Mouse (Mus musculus) midbrain, embryonic 12.5 days (tissue): ENCODE data around the gene Zfp646. TPM values are rescaled to one million over a fixed set of nuclear protein-coding genes. Genes with fewer than 3 reads are reported as not detected.
"Not testable (repeated sequence)": the region's sequence is repeated elsewhere in the genome, so short reads cannot be mapped to it uniquely, and the experiment has no call there.

Source experiments
- ATAC-seq: fragments of 200-750 bp; cut with Nextera tagmentation; 2 replicates; pipeline ENCODE4 v1.8.0; 2017; ENCODE audit warnings: low read depth, moderate TSS enrichment, moderate library complexity; ENCODE audit not compliant: low FRiP score
- H3K27ac ChIP-seq: fragments of 300-500 bp; sonication (generic); replicated peaks from 2 replicates; pipeline ENCODE4 v1.5.1; 2016; ENCODE audit warnings: mild to moderate bottlenecking
- H3K27me3 ChIP-seq: fragments of 300-500 bp; sonication (generic); 2 replicates; pipeline ENCODE4 v1.6.1; 2016; ENCODE audit warnings: mild to moderate bottlenecking
- H3K36me3 ChIP-seq: fragments of 300-500 bp; sonication (generic); 2 replicates; pipeline ENCODE4 v1.6.1; 2016
- H3K4me1 ChIP-seq: fragments of 300-500 bp; sonication (generic); 2 replicates; pipeline ENCODE4 v1.6.1; 2016
- H3K4me2 ChIP-seq: fragments of 300-500 bp; sonication (generic); replicated peaks from 2 replicates; pipeline ENCODE4 v1.6.1; 2016; ENCODE audit warnings: mild to moderate bottlenecking, moderate library complexity
- H3K4me3 ChIP-seq: fragments of 300-500 bp; sonication (generic); 2 replicates; pipeline ENCODE4 v1.5.1; 2016; ENCODE audit warnings: mild to moderate bottlenecking
- H3K9ac ChIP-seq: fragments of 300-500 bp; sonication (generic); replicated peaks from 2 replicates; pipeline ENCODE4 v1.6.1; 2016; ENCODE audit warnings: mild to moderate bottlenecking, moderate library complexity
- H3K9me3 ChIP-seq: fragments of 300-500 bp; sonication (generic); 2 replicates; pipeline ENCODE4 v1.6.1; 2016; ENCODE audit warnings: mild to moderate bottlenecking
- WGBS: fragments of 180-500 bp; shearing (Covaris S2); methylation state at CpG from one replicate; pipeline ENCODE4 v1.1.7; 2016; 5-methylcytosine and 5-hydroxymethylcytosine counted together
- polyA plus RNA-seq: library from polyadenylated mRNA; unstranded; fragments of >200 nt; fragmentation: Nextera tagmentation; extraction: Ambion mirVana; gene quantifications from 2 replicates; pipeline ENCODE4 v1.2.1, GENCODE M21; 2016

Zfp646 gene
- polyA plus RNA-seq = 22.5 and 24.6 TPM in 2 replicates

DNA sequence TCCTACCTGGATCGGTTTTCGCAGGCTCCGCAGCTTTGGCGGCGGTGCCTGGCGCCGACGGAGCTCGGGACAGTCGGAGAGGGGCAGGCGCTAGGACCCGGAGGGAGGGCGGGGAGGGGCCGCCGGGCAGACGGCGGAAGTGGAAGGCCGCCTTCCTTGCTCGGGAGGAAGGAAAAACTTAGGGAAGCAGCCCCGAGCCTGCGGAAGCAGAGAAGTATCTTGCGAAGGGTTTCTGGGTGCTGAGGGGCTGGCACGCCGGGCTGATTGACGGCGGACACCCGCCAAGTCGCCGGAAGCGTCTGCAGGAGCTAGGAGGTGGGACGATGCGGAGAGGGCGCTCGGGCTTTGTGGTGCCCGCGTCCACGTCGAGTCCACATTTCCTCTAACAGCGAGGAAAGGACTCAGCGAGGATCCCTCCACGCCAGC is at the start of gene Zfp646:
Gene Zfp646, plus strand, starts transcription at position 181 of the 426 bp plus-strand sequence.
- no peaks in the 10 kb centered on the region for H3K9me3 ChIP-seq
- peak within 1 kb of the TSS; percentile 100 for H3K27ac ChIP-seq
- no peaks in the 10 kb centered on the region for H3K27me3 ChIP-seq
- peak within 1 kb of the TSS; percentile 91 for H3K4me2 ChIP-seq
- peak within 1 kb of the TSS; percentile 97 for H3K4me3 ChIP-seq
- ATAC-seq = peak; percentile 87
- peak within 1 kb of the TSS; percentile 96 for H3K9ac ChIP-seq
- H3K36me3 ChIP-seq = peaks cover 55% of the 10 kb centered on the region
- peaks cover 26% of the 10 kb centered on the region for H3K4me1 ChIP-seq
- WGBS = under 1% methylated on average over 41 of the region's 41 CpGs

DNA sequence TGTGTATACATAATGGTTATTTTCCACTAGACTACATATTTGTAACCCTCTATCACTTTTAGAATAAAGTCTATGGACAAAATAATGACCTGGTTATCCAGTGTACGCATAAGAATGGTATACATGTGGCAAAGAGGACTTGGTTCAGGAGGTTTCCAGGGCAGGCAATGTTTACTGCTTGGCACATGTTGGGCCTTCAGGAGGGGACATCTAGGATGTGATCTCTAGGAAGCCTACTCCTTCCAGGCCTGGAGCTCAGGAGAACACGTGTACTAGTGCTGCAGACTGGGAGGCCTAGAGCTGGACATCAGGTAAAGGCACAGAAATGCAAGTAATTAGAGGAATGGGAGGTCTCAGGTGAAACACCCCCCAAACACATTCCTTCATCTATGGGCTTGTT is 40.5 kb upstream of the Zfp646 start:
- H3K9ac ChIP-seq = no peak overlapping the region
- 81% methylated on average over 2 of the region's 2 CpGs for WGBS
- ATAC-seq = no peak

DNA sequence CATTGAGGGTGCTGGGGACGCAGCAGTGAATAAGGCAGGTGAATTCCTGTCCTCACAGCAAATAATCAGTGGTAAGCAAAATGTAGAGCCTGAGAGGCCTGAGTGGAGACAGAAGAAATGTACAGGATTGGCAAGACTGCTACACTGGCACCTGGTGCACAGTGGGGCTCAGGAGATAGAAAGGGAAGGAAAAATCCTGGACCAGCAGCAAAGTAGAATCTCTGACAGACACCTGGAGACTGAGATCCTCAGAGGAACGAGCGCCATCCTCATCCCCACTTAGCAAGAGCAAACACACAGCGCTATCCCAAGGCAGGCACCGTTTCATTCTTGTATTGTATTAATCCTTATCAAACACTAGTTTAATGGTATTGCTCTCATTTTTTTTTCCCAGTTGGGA is 38.5 kb upstream of the Zfp646 start:
- Histone ChIP-seq H3K4me3 (no peak overlapping the region), H3K4me2 (no peak overlapping the region), H3K9ac (no peak overlapping the region), H3K27me3 (no peaks in the 10 kb centered on the region; the same call in none of the 2 replicates), H3K36me3 (no peaks in the 10 kb centered on the region), H3K9me3 (no peaks in the 10 kb centered on the region), H3K27ac (no peak overlapping the region), H3K4me1 (peaks cover 7% of the 10 kb centered on the region; the same call in 1 of the 2 replicates)
- WGBS = 83% methylated on average over 5 of the region's 5 CpGs
- ATAC-seq = no peak

More for the DNA sequence above, 40.5 kb upstream of the Zfp646 start:
- H3K27ac ChIP-seq = no peak overlapping the region
- H3K4me1 ChIP-seq = no peaks in the 10 kb centered on the region
- H3K36me3 ChIP-seq = no peaks in the 10 kb centered on the region
- H3K27me3 ChIP-seq = no peaks in the 10 kb centered on the region; the same call in none of the 2 replicates
- H3K4me3 ChIP-seq = no peak overlapping the region
- H3K4me2 ChIP-seq = no peak overlapping the region
- no peaks in the 10 kb centered on the region for H3K9me3 ChIP-seq

DNA sequence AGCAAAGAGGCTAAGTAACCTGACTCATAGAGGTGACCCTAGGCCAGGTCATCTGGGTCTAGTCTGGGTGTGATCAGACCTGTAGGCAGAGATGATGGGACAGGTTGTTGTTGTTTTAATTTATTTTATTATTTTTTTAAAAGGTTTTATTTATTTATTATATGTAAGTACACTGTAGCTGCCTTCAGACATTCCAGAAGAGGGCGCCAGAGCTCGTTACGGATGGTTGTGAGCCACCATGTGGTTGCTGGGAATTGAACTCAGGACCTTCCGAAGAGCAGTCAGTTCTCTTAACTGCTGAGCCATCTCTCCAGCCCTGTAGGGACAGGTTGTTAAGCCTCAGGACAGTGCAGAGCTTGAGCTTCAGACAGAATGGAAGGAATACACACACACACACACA is 38.1 kb upstream of the Zfp646 start:
- not testable (repeated sequence) for ATAC-seq

DNA sequence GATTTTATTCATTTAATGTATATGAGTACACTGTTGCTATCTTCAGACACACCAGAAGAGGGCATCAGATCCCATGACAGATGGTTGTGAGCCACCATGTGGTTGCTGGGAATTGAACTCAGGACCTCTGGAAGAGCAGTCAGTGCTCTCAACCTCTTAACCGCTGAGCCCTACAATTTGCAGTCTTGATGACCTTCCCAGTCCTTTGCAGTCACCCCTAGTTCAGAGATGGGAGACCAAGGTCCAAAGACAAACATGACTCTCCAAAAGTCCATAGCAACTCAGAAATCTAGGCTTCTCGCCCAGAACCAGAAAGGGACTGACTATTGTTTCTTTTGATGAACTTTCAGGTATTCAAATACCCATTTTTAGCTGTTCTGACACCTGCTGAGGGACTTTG is 36.0 kb upstream of the Zfp646 start:
- not testable (repeated sequence) for H3K4me3 ChIP-seq, H3K4me1 ChIP-seq, H3K9ac ChIP-seq, H3K27me3 ChIP-seq, H3K9me3 ChIP-seq, H3K27ac ChIP-seq, ATAC-seq, H3K36me3 ChIP-seq, H3K4me2 ChIP-seq
- WGBS = 70% methylated on average over 2 of the region's 2 CpGs

More for the DNA sequence above, 38.1 kb upstream of the Zfp646 start:
- not testable (repeated sequence) for H3K27me3 ChIP-seq, H3K9ac ChIP-seq, H3K36me3 ChIP-seq, H3K9me3 ChIP-seq, H3K4me3 ChIP-seq, H3K4me2 ChIP-seq, H3K4me1 ChIP-seq, H3K27ac ChIP-seq
- 83% methylated on average over 4 of the region's 4 CpGs for WGBS

DNA sequence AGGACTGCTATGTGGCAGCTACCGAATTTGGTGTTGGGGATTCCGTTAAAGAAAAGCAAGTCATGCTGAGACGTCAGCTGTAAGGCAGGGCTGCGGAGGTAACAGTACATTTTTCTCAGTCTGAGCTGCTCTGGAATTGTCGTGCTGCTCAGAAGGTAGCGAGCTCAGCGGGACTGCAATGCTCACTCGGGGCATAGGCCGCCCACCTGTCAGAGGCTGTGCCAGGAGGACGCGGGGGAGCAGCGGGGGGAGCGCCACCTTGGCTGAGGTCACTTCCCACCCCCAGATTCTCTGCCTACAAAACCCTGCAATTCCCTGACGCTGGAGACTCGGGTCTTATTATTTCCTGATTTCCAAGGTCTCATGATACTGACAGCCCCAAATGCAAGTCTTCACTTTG is 35.1 kb upstream of the Zfp646 start:
- Histone ChIP-seq H3K36me3 (no peaks in the 10 kb centered on the region), H3K4me3 (peak overlapping the region; percentile 68), H3K27me3 (no peaks in the 10 kb centered on the region; the same call in none of the 2 replicates), H3K27ac (peak overlapping the region; percentile 83), H3K9me3 (no peaks in the 10 kb centered on the region), H3K4me2 (peak overlapping the region; percentile 100), H3K9ac (peak overlapping the region; percentile 61), H3K4me1 (peaks cover 7% of the 10 kb centered on the region; the same call in 1 of the 2 replicates)
- peak; percentile 10; the same call in 1 of the 2 replicates for ATAC-seq
- WGBS = 4% methylated on average over 15 of the region's 15 CpGs

DNA sequence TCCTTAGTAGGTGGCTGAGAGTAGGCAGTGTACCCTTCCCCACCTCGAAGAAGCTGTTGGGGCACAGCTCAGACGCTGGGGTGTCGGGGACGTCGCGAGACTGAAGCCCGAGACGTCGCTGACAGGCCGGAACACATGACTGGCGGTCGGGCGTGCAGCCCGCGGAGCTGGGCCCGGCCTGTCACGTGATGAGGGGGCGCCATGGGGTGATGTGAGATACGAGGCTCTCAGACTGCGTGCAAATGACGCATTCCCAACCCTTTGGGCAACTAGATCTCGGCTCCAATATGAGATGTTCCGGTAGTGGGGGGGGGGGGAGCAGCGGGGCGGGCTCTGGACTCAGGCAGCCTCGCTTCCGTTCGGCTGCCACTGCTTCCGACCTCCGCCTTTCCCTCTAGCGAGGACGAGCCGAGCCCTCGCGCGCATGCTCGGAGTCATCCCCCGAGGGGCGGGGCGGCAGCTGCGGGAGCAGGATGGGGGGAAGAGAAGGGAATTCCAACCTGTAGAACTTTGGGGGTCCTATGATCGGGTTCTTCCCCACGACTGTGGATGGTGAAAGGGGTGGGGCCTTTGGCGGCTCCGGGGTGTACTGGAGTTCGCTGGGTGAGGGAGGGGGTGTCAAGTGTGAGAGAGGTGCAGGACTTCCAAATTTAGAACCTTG is 34.6 kb upstream of the Zfp646 start:
- peak overlapping the region; percentile 100 for H3K4me2 ChIP-seq
- peak overlapping the region; percentile 61 for H3K9ac ChIP-seq
- H3K9me3 ChIP-seq = no peaks in the 10 kb centered on the region
- no peaks in the 10 kb centered on the region for H3K36me3 ChIP-seq
- H3K4me1 ChIP-seq = peaks cover 7% of the 10 kb centered on the region; the same call in 1 of the 2 replicates
- WGBS = under 1% methylated on average over 39 of the region's 46 CpGs
- no peaks in the 10 kb centered on the region; the same call in none of the 2 replicates for H3K27me3 ChIP-seq
- peak overlapping the region; percentile 83 for H3K27ac ChIP-seq
- ATAC-seq = peak; percentile 92
- H3K4me3 ChIP-seq = peak overlapping the region; percentile 68

DNA sequence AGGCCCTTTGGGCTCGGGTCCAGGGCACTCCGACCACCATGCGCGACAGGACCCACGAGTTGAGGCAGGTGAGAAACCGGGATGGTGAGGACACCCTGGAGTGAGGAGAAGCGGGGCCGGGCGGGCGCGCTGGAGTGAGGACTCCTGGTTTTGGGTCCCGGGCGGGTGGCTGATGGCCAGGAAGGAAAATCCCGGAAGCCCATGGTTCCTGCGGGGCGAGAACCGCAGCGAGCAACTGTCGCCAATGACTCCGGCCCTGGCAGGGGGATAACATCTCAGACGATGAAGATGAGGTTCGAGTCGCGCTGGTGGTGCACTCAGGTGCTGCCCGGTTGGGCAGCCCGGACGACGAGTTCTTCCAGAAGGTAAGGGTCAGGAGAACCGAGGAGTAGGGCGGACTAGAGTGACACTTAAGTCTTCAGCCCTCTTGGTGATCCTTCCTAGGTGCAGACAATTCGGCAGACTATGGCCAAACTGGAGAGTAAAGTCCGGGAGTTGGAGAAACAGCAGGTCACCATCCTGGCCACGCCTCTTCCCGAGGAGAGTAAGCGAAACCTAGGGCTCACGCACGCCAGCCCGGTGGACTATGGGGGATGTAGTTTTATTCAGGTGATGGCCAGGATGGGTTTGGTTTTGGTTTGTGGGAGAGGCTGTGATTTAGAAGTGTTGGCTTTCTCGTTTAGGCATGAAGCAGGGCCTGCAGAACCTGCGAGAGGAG is 33.9 kb upstream of the Zfp646 start:
- peak; percentile 47 for ATAC-seq
- peak overlapping the region; percentile 83 for H3K27ac ChIP-seq
- peaks cover 7% of the 10 kb centered on the region; the same call in 1 of the 2 replicates for H3K4me1 ChIP-seq
- H3K36me3 ChIP-seq = no peaks in the 10 kb centered on the region
- peak overlapping the region; percentile 68 for H3K4me3 ChIP-seq
- H3K9ac ChIP-seq = peak overlapping the region; percentile 61
- no peaks in the 10 kb centered on the region; the same call in none of the 2 replicates for H3K27me3 ChIP-seq
- H3K4me2 ChIP-seq = peak overlapping the region; percentile 100
- under 1% methylated on average over 40 of the region's 40 CpGs for WGBS
- H3K9me3 ChIP-seq = no peaks in the 10 kb centered on the region

DNA sequence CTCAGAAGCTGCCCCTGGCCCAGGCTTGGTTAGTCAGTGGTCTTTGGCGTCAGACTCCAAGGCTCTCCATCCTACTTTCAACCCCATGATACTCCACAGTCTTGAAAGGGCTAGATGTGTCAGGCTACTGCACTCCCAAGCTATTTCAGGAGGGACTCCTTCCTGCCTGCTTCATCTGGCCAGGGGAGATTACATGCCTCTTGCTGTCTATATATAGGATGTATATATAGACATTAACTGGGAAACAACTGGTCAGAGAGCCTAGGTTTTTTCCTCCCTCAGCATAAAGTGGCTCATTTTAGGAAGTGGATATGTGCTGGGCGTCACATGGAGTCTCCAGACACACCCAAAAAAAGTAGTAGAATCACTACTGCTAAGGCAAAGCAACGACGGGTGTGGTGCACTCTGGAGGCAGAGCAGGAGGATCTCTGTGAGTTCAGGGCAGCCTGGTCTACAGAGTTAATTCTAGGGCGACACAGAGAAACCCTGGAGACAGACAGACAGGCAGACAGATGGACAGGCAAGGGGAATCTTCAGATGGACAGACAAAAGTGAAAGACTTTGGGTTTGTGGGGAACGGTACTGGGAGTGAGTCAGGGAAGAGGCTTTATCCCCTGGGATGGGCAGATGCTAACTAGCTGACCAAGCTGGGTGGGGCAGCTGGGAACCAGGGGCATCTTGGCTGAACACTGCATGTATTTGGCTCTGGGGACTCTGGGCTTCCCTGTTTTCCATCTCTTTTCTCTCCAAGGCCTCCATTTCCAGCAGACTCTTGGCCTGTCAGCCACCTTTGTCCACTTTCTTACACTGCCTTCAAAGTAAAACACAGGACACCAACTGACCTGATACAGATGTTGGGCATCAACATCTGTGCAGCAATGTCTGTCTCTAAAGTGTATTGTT is 25.8 kb upstream of the Zfp646 start:
- ATAC-seq = no peak
- Histone ChIP-seq H3K4me2 (no peak overlapping the region), H3K4me1 (no peaks in the 10 kb centered on the region), H3K36me3 (no peaks in the 10 kb centered on the region; the same call in 1 of the 2 replicates), H3K4me3 (no peak overlapping the region), H3K9ac (no peak overlapping the region), H3K27me3 (no peaks in the 10 kb centered on the region), H3K9me3 (no peaks in the 10 kb centered on the region), H3K27ac (no peak overlapping the region)
- WGBS = 81% methylated on average over 6 of the region's 6 CpGs

DNA sequence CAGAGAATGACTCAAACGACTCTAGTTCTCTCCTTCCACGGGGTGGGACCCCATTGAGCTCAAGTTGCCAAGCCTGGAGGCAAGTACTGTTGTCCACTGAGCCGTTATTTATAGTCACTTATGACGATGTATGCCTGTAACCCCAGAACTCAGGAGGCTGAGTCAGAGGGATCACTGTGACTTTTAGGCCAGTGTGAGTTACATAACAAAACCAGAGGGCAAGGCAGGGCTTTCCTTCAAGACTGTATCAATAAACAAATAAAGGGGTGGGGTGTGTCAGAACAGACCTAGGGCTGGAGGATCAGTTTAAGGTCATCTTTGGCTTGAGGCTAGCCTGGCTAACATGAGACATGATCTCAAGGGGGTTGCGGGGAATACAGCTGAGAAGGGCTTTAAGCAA is 25.1 kb upstream of the Zfp646 start:
- H3K9ac ChIP-seq = no peak overlapping the region
- no peak for ATAC-seq
- WGBS = 78% methylated on average over 5 of the region's 5 CpGs

DNA sequence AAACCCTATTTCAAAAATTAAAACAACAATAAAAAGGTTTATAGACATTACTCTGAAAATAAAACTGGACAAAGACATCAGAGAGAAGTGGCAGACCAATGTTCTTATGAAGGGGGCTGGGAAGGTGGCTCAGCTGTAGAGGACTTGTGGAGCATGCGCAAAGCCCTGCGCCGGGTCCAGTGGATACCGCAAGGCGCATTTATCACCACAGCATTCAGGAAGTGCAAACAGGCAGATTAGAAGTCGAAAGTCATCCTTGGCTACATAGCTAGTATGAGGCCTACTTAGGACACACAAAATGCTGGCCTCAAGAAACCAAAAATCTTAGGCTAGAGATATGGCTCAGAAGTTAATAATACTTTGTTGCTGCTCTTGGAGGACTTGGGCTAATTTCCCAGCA is 17.8 kb upstream of the Zfp646 start:
- Histone ChIP-seq H3K9ac (no peak overlapping the region), H3K4me1 (no peaks in the 10 kb centered on the region), H3K9me3 (no peaks in the 10 kb centered on the region), H3K27me3 (no peaks in the 10 kb centered on the region), H3K36me3 (0 out of 2 replicates have a peak, but pooled peaks cover 4% of the 10 kb centered on the region), H3K4me2 (no peak overlapping the region), H3K4me3 (no peak overlapping the region), H3K27ac (no peak overlapping the region)
- WGBS = 92% methylated on average over 6 of the region's 6 CpGs
- no peak for ATAC-seq

More for the DNA sequence above, 25.1 kb upstream of the Zfp646 start:
- no peak overlapping the region for H3K4me3 ChIP-seq
- no peaks in the 10 kb centered on the region for H3K9me3 ChIP-seq
- no peak overlapping the region for H3K27ac ChIP-seq
- no peaks in the 10 kb centered on the region; the same call in 1 of the 2 replicates for H3K36me3 ChIP-seq
- H3K4me1 ChIP-seq = no peaks in the 10 kb centered on the region
- no peak overlapping the region for H3K4me2 ChIP-seq
- H3K27me3 ChIP-seq = no peaks in the 10 kb centered on the region
